Mouse (Mus musculus): ENCODE data around the gene Crybg2. TPM values are rescaled to one million over a fixed set of nuclear protein-coding genes. Genes with fewer than 3 reads are reported as not detected.

Gene Crybg2
- 1 to 10 TPM; 2.1 to 2.7 TPM for total RNA-seq (2021)
- long read RNA-seq: 0 reads

- DNase-seq (ENCODE audit: low spot score in 2 of 2): no peak
Observed at GRCm38 (mm10) chr4:134060135-134060865, at the start of gene Crybg2. Gene Crybg2, plus strand, starts transcription at chr4:134060815.

GRCm38 (mm10) chr4:134011450-134012414, 48.9 kb upstream of the Crybg2 start:
- DNase-seq (ENCODE audit: low spot score in 2 of 2): no peak

- DNase-seq (ENCODE audit: low spot score in 2 of 2): no peak
Observed at GRCm38 (mm10) chr4:134012858-134013528, 47.6 kb upstream of the Crybg2 start.

GRCm38 (mm10) chr4:134016208-134016607, 44.4 kb upstream of the Crybg2 start:
- DNase-seq (ENCODE audit: low spot score in 2 of 2): no peak

GRCm38 (mm10) chr4:134016767-134017166, 43.8 kb upstream of the Crybg2 start:
- no peak for DNase-seq (ENCODE audit: low spot score in 2 of 2)

GRCm38 (mm10) chr4:134017201-134017865, 43.3 kb upstream of the Crybg2 start:
- DNase-seq (ENCODE audit: low spot score in 2 of 2): no peak

GRCm38 (mm10) chr4:134018038-134018778, 42.4 kb upstream of the Crybg2 start:
- no peak for DNase-seq (ENCODE audit: low spot score in 2 of 2)

- no peak for DNase-seq (ENCODE audit: low spot score in 2 of 2)
Observed at GRCm38 (mm10) chr4:134018779-134019145, 41.9 kb upstream of the Crybg2 start, which contains the start of gene Lin28a. Gene Lin28a, minus strand, starts transcription at chr4:134018841.

GRCm38 (mm10) chr4:134019210-134019609, 41.4 kb upstream of the Crybg2 start:
- DNase-seq (ENCODE audit: low spot score in 2 of 2): no peak

GRCm38 (mm10) chr4:134019641-134020351, 40.8 kb upstream of the Crybg2 start:
- DNase-seq (ENCODE audit: low spot score in 2 of 2): no peak

- peak; percentile 54 to 67 for DNase-seq (ENCODE audit: low spot score in 2 of 2)
Observed at GRCm38 (mm10) chr4:134020621-134021020, 40.0 kb upstream of the Crybg2 start.

GRCm38 (mm10) chr4:134025802-134026201, 34.8 kb upstream of the Crybg2 start:
- no peak for DNase-seq (ENCODE audit: low spot score in 2 of 2)

GRCm38 (mm10) chr4:134035953-134036352, 24.7 kb upstream of the Crybg2 start:
- DNase-seq (ENCODE audit: low spot score in 2 of 2): peak; percentile 87 to 90

GRCm38 (mm10) chr4:134041317-134042123, 19.1 kb upstream of the Crybg2 start:
- no peak for DNase-seq (ENCODE audit: low spot score in 2 of 2)

GRCm38 (mm10) chr4:134043041-134043440, 17.6 kb upstream of the Crybg2 start:
- no peak for DNase-seq (ENCODE audit: low spot score in 2 of 2)

GRCm38 (mm10) chr4:134047648-134048047, 13.0 kb upstream of the Crybg2 start:
- DNase-seq (ENCODE audit: low spot score in 2 of 2): no peak

GRCm38 (mm10) chr4:134051912-134052311, 8.7 kb upstream of the Crybg2 start:
- DNase-seq (ENCODE audit: low spot score in 2 of 2): no peak

GRCm38 (mm10) chr4:134052560-134052959, 8.1 kb upstream of the Crybg2 start:
- DNase-seq (ENCODE audit: low spot score in 2 of 2): peak; percentile 27 to 52

- no peak for DNase-seq (ENCODE audit: low spot score in 2 of 2)
Observed at GRCm38 (mm10) chr4:134053538-134053937, 7.1 kb upstream of the Crybg2 start, which contains the start of gene Zfp683. Gene Zfp683, plus strand, starts transcription at chr4:134053838.
